Mouse (Mus musculus) heart, embryonic 12.5 days (tissue): ENCODE results near the gene Plxna2. TPM values are rescaled to one million over a fixed set of nuclear protein-coding genes. Genes with fewer than 3 reads are reported as not detected.

Experiments used
- ATAC-seq: fragments of 200-750 bp; cut with Nextera tagmentation; 2 replicates; pipeline ENCODE4 v1.8.0; 2017; ENCODE audit warnings: moderate TSS enrichment, moderate library complexity; ENCODE audit not compliant: insufficient number of reproducible peaks, low FRiP score
- H3K27ac ChIP-seq: fragments of 300-500 bp; sonication (generic); 2 replicates; pipeline ENCODE4 v1.5.1; 2016; ENCODE audit warnings: mild to moderate bottlenecking, moderate library complexity; ENCODE audit not compliant: poor library complexity, severe bottlenecking
- H3K27me3 ChIP-seq: fragments of 300-500 bp; sonication (generic); replicated peaks from 2 replicates; pipeline ENCODE4 v1.6.1; 2016; ENCODE audit warnings: mild to moderate bottlenecking, moderate library complexity
- H3K36me3 ChIP-seq: fragments of 300-500 bp; sonication (generic); 2 replicates; pipeline ENCODE4 v1.6.1; 2016; ENCODE audit warnings: mild to moderate bottlenecking, moderate library complexity
- H3K4me1 ChIP-seq: fragments of 300-500 bp; sonication (generic); replicated peaks from 2 replicates; pipeline ENCODE4 v1.6.1; 2016; ENCODE audit warnings: mild to moderate bottlenecking
- H3K4me2 ChIP-seq: fragments of 300-500 bp; sonication (generic); 2 replicates; pipeline ENCODE4 v1.6.1; 2016; ENCODE audit warnings: mild to moderate bottlenecking, moderate library complexity
- H3K4me3 ChIP-seq: fragments of 300-500 bp; sonication (generic); 2 replicates; pipeline ENCODE4 v1.5.1; 2016; ENCODE audit warnings: mild to moderate bottlenecking
- H3K9ac ChIP-seq: fragments of 300-500 bp; sonication (generic); 2 replicates; pipeline ENCODE4 v1.6.1; 2016; ENCODE audit warnings: mild to moderate bottlenecking, moderate library complexity
- H3K9me3 ChIP-seq: fragments of 300-500 bp; sonication (generic); replicated peaks from 2 replicates; pipeline ENCODE4 v1.6.1; 2016; ENCODE audit warnings: mild to moderate bottlenecking, moderate library complexity
- WGBS: fragments of 180-500 bp; shearing (Covaris S2); methylation state at CpG from one replicate; pipeline ENCODE4 v1.1.7; 2016; 5-methylcytosine and 5-hydroxymethylcytosine counted together
- polyA plus RNA-seq: library from polyadenylated mRNA; unstranded; fragments of >200 nt; fragmentation: Nextera tagmentation; extraction: Ambion mirVana; gene quantifications from 2 replicates; pipeline ENCODE4 v1.2.1, GENCODE M21; 2016

The Plxna2 gene
- polyA plus RNA-seq, result 8.0 and 9.5 TPM in 2 replicates

- H3K4me3 ChIP-seq, result peak within 1 kb of the TSS; percentile 80
- H3K27me3 ChIP-seq, result no peaks in the 10 kb centered on the region
- H3K27ac ChIP-seq, result no peak within 1 kb of the TSS
- 89% methylated on average over 2 of the region's 2 CpGs for WGBS
- H3K9ac ChIP-seq, result no peak within 1 kb of the TSS
- H3K4me1 ChIP-seq, result peaks cover 42% of the 10 kb centered on the region
- H3K36me3 ChIP-seq, result no peaks in the 10 kb centered on the region
- H3K9me3 ChIP-seq, result no peaks in the 10 kb centered on the region
- no peak for ATAC-seq
- H3K4me2 ChIP-seq, result peak within 1 kb of the TSS; percentile 85
These were observed at the start of gene Plxna2 for GRCm38 (mm10) chr1:194617918-194618317. TSS of gene Plxna2 (plus strand) at chr1:194618218.

DNA sequence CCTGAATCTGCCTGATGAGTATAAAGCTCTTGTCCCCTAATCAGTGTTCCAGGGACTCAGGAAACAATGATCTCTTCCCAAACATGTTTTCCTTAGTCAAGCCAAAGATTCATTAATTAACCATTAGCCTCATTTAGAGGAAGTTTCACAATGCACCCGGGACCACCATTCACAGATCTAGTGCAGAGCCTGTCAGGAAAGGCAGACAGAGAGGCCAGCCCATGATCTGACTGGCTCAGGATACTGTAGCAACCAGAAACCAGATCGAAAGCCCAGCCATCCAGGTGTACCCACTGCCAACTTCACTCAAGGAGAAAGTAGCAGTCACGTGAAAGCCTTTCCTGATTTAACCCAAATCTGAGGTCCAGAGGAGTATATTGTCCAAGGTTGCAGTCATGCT, 44.1 kb upstream of the Plxna2 start:
- no peaks in the 10 kb centered on the region for H3K27me3 ChIP-seq
- H3K4me2 ChIP-seq, result no peak overlapping the region
- H3K9ac ChIP-seq, result no peak overlapping the region
- H3K27ac ChIP-seq, result no peak overlapping the region
- H3K4me3 ChIP-seq, result no peak overlapping the region
- H3K4me1 ChIP-seq, result no peaks in the 10 kb centered on the region
- no peaks in the 10 kb centered on the region for H3K36me3 ChIP-seq
- no peak for ATAC-seq
- H3K9me3 ChIP-seq, result no peaks in the 10 kb centered on the region
- WGBS, result 52% methylated on average over 3 of the region's 3 CpGs

DNA sequence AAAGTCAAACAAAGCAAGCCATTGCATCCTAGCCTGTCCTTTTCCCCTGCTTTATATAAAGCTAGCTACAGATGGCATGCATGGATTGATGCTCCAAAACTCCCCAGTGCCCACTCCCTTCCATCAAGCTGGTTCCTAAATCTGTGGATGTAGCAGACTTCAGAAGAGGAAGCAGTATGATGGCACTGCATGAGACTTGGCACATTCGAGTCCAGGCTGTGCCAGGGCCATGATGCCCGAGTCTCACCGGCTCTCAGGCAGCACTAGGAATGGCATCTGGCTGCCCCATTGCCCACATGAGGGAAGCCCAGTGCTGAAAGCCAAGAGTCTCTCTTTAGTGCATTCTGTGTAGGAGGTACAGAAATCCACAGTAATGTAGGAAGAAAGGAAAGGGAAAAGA, 39.7 kb upstream of the Plxna2 start:
- Histone ChIP-seq H3K9ac (no peak overlapping the region), H3K4me2 (no peak overlapping the region), H3K9me3 (no peaks in the 10 kb centered on the region), H3K27ac (no peak overlapping the region), H3K36me3 (no peaks in the 10 kb centered on the region), H3K4me3 (no peak overlapping the region), H3K4me1 (no peaks in the 10 kb centered on the region), H3K27me3 (no peaks in the 10 kb centered on the region)
- ATAC-seq, result no peak
- WGBS, result 87% methylated on average over 3 of the region's 3 CpGs

GRCm38 (mm10) chr1:194580539-194580938, 37.5 kb upstream of the Plxna2 start:
- Histone ChIP-seq H3K27ac (no peak overlapping the region), H3K4me2 (no peak overlapping the region), H3K4me3 (no peak overlapping the region), H3K36me3 (no peaks in the 10 kb centered on the region), H3K4me1 (no peaks in the 10 kb centered on the region), H3K9ac (no peak overlapping the region), H3K27me3 (no peaks in the 10 kb centered on the region), H3K9me3 (no peaks in the 10 kb centered on the region)
- ATAC-seq, result no peak

GRCm38 (mm10) chr1:194586670-194587069, 31.3 kb upstream of the Plxna2 start:
- no peaks in the 10 kb centered on the region for H3K27me3 ChIP-seq
- H3K9me3 ChIP-seq, result no peaks in the 10 kb centered on the region
- no peak overlapping the region for H3K9ac ChIP-seq
- no peak overlapping the region for H3K4me2 ChIP-seq
- no peak overlapping the region for H3K27ac ChIP-seq
- ATAC-seq, result no peak
- no peaks in the 10 kb centered on the region for H3K36me3 ChIP-seq
- H3K4me3 ChIP-seq, result no peak overlapping the region
- peaks cover 21% of the 10 kb centered on the region for H3K4me1 ChIP-seq
- 92% methylated on average over 1 of the region's 1 CpGs for WGBS

GRCm38 (mm10) chr1:194587532-194587931, 30.5 kb upstream of the Plxna2 start:
- Histone ChIP-seq H3K36me3 (no peaks in the 10 kb centered on the region), H3K9me3 (no peaks in the 10 kb centered on the region), H3K9ac (no peak overlapping the region), H3K4me2 (no peak overlapping the region), H3K4me1 (peaks cover 21% of the 10 kb centered on the region), H3K27ac (no peak overlapping the region), H3K4me3 (no peak overlapping the region), H3K27me3 (no peaks in the 10 kb centered on the region)
- no peak for ATAC-seq

DNA sequence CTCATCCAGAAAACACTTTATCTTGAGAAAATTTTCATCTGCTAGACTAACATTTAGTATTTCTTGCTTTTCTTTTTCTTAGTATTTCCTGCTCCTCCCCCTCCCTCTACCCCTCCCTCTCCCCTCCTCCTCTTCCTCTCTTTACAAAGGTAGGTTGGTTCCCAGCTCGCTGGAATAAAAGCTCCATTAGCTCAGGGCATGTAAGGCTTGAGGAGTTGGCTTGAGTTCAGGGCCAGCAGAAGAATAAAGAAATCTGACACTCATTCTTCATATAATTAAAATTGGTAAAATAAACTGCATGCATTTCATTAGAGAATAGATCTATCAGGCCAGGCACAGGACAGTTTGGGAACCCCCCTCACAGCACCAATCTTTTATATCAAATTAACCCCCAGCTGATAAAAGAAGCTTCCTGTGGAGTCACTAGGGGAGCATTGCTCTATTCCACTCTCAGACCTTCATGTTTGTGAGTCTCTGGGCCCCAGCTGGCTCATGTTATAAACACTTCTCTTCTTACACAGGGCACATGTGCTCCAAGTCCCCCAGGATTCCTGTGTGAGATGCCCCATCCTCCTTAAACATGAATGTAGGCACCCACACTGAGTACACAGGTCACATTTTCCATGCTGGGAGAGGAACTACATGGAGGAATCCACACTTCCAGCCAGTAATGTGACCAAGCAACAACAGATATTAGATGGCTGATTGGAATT, 29.9 kb upstream of the Plxna2 start:
- H3K9ac ChIP-seq, result no peak overlapping the region
- no peaks in the 10 kb centered on the region for H3K36me3 ChIP-seq
- H3K4me3 ChIP-seq, result no peak overlapping the region
- WGBS, result 27% methylated on average over 1 of the region's 1 CpGs
- H3K4me2 ChIP-seq, result no peak overlapping the region
- no peak for ATAC-seq
- no peaks in the 10 kb centered on the region for H3K27me3 ChIP-seq
- H3K9me3 ChIP-seq, result no peaks in the 10 kb centered on the region
- peaks cover 21% of the 10 kb centered on the region for H3K4me1 ChIP-seq
- H3K27ac ChIP-seq, result no peak overlapping the region

- H3K9me3 ChIP-seq, result no peaks in the 10 kb centered on the region
- H3K4me3 ChIP-seq, result no peak overlapping the region
- H3K9ac ChIP-seq, result no peak overlapping the region
- H3K27me3 ChIP-seq, result no peaks in the 10 kb centered on the region
- H3K4me1 ChIP-seq, result peaks cover 21% of the 10 kb centered on the region
- no peak overlapping the region for H3K4me2 ChIP-seq
- H3K27ac ChIP-seq, result peak overlapping the region; percentile 74
- peak; percentile 80 for ATAC-seq
- 29% methylated on average over 1 of the region's 1 CpGs for WGBS
- no peaks in the 10 kb centered on the region for H3K36me3 ChIP-seq
These were observed 29.1 kb upstream of the Plxna2 start for GRCm38 (mm10) chr1:194588711-194589451.

GRCm38 (mm10) chr1:194593155-194593554, 24.9 kb upstream of the Plxna2 start:
- H3K9ac ChIP-seq, result no peak overlapping the region
- H3K9me3 ChIP-seq, result no peaks in the 10 kb centered on the region
- no peaks in the 10 kb centered on the region for H3K27me3 ChIP-seq
- H3K4me3 ChIP-seq, result no peak overlapping the region
- H3K27ac ChIP-seq, result no peak overlapping the region
- 70% methylated on average over 5 of the region's 5 CpGs for WGBS
- ATAC-seq, result no peak
- no peak overlapping the region for H3K4me2 ChIP-seq
- H3K4me1 ChIP-seq, result peaks cover 18% of the 10 kb centered on the region
- H3K36me3 ChIP-seq, result no peaks in the 10 kb centered on the region

DNA sequence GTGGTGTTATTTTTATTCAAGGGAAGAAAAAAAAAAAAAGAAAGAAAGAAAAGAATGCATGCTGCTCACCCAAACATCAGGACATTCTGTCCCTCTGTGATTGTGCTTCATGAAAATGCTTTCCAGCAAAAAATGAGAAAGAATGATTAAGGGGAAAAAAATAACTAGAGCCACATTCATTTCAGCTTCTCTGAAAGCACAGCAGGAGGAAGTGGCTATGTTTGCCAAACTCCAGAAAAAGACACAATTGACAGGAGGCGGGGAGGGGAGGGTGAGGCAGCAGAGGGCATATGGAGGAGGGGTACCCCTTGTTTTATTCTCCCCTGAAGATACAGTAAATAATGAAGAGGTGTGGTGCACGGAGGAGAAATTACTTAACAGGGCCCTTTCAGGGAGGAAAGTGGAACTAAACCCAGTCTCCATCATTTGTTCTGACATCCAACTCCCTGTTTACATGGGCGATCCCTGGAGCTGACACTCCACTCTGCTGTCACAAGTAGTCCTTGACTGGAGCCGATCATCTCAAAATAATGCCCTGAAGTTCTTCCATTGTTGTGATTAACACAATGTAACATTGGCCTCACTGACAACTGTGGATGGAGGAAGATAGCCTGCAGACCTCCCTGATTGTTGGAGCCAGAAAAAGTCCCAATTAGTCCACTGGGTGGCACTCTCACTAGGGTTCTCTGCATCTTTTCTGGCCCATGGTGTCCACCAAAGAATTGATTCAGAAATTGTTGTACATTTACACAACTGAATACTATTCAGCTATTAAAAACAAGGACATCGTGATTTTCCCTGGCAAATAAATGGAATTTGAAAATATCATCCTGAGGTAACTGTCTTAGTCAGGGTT, 10.4 kb upstream of the Plxna2 start:
- ATAC-seq, result no peak
- H3K36me3 ChIP-seq, result no peaks in the 10 kb centered on the region
- H3K9me3 ChIP-seq, result 0 out of 2 replicates have a peak, but pooled peaks cover 3% of the 10 kb centered on the region
- WGBS, result 74% methylated on average over 5 of the region's 5 CpGs
- no peak overlapping the region for H3K27ac ChIP-seq
- H3K27me3 ChIP-seq, result no peaks in the 10 kb centered on the region
- no peak overlapping the region for H3K4me3 ChIP-seq
- H3K4me1 ChIP-seq, result peaks cover 24% of the 10 kb centered on the region
- H3K9ac ChIP-seq, result no peak overlapping the region
- H3K4me2 ChIP-seq, result no peak overlapping the region

GRCm38 (mm10) chr1:194610516-194610915, 7.5 kb upstream of the Plxna2 start:
- H3K4me3 ChIP-seq, result no peak overlapping the region
- peak; percentile 84 for ATAC-seq
- peaks cover 43% of the 10 kb centered on the region for H3K4me1 ChIP-seq
- no peaks in the 10 kb centered on the region for H3K27me3 ChIP-seq
- H3K9me3 ChIP-seq, result no peaks in the 10 kb centered on the region
- 0% methylated on average over 2 of the region's 2 CpGs for WGBS
- no peak overlapping the region for H3K9ac ChIP-seq
- no peak overlapping the region for H3K4me2 ChIP-seq
- H3K36me3 ChIP-seq, result no peaks in the 10 kb centered on the region
- 0 out of 2 replicates have a peak overlapping the region, but pooled peaks have one; percentile 16 for H3K27ac ChIP-seq
